Mouse (Mus musculus) ovary, postnatal 36 days (tissue): Measurements from ENCODE around the gene Eya2.
A peak's percentile ranks its signal among the peaks of the same experiment; 100 is the strongest.
"Not testable (repeated sequence)": the region's sequence is repeated elsewhere in the genome, so short reads cannot be mapped to it uniquely, and the experiment has no call there.

Source experiments
- DNase-seq: peaks from one replicate; pipeline ENCODE4 v3.0.0; 2022; ENCODE audit warnings: low spot score, mixed read lengths

The Eya2 gene

DNA sequence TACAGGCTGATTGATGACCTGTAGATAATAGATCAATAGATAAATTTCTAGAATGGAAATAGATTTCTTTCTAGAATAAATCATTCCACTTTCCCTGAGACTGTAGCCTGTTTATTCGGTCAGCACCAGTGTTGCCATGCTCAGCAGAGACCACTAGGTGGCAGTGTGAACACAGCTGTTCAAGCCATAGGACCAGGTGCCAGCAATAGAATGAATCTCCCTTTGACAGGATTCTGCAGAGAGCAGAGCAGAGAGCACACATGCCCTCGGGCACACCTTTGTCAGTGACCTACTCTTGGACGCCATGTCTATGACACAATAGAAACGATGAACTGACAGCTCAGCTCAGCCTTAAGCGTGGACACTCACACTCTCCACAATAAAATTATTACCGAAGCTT lies 184.1 kb downstream of the Eya2 start:
- peak; percentile 66 for DNase-seq

DNA sequence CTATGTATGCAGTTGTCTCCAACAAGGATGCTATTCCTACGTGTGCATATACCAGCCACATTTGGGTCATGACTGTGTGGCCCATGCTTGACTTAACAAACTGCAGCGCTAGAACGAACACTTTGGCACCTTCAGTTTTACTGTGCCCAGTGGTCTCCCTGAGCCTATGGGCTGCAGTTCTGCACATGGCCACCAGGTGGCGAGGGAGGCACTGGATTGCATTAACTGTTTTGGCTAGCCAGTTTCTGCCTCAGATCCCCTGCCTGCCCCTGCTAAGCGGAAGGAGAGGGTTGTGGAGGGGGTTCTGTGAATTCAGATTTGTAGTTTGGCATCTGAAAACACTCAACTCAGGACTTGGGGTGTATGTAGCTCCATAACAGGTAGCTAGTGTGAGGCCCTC lies 187.5 kb downstream of the Eya2 start:
- peak; percentile 76 for DNase-seq

DNA sequence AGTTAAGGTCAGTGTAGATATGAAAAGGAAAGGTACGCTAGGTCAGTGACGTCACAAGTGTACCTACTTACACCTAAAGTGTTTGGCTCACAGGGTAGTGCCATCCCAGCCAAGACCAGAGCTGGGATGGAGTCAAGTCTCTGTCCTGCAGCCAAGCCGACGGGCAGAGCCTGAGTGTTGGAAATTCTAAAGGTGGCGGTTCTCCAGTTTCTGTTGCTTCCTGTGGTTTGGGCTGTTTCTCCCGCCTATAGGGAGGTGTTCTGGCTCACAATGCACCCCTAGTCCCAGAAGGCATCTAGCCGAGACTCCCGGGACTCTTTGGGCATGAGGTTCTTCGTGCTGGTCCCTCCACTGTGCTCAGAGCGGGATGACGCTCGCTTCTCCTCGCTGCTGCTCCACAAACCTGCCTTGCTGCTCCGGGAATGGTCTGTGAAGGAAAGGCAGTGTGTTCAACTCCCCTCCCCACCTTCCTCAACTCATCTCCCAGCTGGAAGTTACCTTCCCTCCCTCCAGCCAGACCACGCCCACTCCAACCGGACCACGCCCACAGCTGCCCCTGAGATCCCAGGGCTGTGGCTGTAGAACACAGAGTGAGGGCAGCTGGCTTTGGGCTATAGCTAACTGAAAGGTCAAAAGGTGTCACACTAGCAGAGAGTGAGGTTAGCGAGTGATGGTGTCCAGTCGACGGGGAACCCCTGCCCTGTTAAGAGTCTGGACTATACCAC lies 190.6 kb downstream of the Eya2 start:
- DNase-seq, result no peak

DNA sequence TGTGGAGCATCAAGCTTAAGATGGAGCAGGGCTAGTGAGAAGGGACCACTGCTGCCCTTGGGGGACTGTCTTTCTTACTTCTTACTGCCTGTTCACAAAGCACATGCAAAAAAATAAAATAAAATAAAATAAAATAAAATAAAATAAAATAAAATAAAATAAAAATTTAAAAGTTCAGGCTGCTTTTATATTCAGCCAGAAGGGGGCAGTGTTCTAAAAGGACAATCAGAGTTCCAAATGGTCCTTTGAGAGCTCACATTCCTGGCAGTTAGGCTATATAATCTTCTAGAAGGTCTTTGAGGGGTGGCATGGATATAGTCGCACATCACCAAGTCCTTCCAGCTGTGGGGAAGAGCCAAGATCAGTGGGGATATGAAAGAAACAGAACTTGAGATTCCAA lies 191.6 kb downstream of the Eya2 start:
- no peak for DNase-seq

DNA sequence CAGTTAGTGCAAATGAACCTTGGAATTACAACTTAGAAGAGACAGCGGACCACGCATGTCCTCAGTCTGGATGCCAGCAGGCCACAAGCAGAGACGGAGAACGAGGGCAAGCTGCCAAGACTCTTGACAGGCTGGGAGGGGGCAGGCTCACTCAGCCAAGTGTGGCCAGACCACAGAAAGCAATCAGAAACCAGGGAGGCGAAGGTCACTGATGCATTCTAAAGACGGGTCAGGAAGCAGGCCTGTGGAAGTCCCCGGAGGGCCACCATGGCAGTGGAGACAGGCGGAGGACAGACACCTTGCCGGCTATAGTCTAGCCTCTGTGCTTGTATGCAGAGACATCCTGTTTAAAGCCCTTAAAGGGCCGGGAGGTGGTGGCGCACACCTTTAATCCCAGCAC lies 193.2 kb downstream of the Eya2 start:
- peak; percentile 80 for DNase-seq

DNA sequence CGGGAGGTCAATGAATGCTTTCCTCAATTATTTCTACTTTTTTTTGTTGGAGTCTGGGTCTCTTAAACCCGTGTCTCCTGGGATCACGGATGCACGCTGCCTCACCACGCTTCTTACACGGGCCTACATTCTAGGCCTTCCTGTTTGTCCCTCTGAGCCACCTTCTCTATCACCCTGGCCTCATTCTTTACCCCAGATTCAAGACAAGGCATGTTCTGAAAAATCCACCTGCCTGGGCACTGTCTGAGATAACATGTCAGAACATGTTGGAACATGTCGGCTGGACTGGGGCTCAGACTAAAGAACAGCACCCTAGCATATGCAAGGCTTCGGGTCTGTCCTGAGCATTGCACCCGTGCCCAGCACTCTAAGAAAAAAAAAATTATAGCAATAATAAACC lies 194.0 kb downstream of the Eya2 start:
- no peak for DNase-seq

DNA sequence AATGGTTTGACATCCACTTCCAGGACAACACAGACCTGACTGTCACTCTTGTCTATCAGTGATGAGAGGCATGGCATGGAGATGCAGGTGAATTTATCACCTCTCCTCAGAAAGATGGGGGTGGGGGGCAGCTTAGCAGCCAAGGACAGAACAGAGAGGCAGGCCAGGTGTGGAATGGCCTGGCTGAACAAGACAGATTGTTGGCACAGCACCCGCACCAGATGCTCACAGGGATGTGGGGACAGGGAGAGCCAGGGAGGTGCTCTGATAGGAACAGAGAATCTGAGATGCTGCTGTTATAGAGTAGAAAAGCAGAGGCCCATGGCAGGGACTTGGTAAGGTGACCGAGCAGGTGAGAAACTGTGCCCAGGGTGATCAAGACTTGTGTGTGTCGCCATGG lies 194.8 kb downstream of the Eya2 start:
- no peak for DNase-seq

DNA sequence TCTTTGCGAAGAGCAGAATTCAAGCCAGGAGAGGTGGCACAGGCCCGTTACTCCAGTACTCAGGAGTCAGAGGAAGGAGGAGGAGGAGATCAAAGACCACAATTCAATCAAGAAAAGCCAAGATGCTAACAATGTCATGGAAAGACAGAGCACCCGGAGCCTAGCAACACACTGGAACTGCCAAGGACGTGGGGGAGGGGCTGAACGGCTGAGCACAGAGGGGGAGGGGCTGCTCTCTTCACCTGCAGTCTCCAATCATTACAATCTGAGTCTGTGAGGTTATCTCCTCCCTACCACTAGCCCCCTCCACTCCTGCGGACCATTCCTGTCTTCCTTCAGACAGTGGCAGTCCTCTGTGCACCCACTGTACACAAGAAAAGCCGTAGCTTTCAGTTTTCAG lies 196.2 kb downstream of the Eya2 start:
- DNase-seq, result peak; percentile 32

DNA sequence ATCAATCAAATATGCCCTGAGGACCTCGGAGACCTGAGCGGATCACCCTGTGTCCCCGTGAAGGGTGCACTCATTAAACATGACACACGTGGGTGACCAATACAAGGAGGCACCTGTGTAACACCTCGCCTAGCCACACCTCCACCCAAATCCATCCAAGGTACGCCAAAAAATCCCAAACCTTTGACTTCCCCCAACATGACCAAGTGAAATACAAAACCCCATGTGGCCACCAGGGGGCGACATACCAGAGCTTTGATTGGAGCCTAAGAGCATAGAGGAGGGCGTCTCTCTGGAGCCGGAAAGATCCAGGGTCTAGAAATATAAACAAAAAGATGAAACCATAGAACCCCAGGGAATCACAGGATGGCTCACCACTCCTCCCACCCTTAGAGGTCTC lies 196.8 kb downstream of the Eya2 start:
- DNase-seq, result peak; percentile 50

DNA sequence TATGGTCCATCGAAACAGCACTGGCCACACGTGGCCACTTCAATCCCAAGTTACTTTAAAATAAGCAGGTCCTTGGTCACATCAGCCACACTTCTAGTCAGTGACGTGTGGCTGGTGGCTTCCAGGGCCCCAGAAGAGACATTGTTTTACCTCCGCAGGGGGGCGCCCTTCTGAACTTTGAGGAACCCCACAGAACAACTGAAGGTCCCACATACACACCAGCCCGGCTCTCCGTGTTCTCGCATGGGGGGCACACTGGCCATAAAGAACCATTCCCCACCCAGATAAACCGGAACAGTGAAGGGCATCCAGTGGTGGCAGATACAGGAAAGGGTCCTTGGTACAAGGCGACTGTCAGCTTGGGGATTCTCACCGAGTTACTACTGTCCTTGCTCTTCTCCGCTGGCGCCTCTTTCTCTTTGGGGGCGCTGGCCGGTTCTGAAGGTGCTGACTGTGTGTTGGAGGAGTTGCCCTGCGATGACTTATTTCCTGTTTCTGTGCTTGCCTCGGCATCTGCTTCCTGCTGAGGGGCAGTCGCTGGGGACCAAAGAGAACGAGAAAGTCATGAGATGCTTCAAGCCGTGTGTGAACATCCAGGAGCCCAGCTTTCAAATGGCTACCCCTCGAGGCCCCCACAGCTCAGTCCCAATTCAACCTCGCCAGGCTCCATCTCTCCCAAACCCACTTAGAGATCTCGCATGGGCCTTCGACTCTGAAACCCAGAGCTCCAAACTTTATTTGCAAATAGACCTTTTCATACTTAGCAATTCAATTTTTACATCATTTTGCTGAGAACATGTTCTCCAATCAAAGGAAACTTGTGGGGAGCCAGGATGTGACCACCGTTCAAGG lies 197.8 kb downstream of the Eya2 start:
- no peak for DNase-seq

DNA sequence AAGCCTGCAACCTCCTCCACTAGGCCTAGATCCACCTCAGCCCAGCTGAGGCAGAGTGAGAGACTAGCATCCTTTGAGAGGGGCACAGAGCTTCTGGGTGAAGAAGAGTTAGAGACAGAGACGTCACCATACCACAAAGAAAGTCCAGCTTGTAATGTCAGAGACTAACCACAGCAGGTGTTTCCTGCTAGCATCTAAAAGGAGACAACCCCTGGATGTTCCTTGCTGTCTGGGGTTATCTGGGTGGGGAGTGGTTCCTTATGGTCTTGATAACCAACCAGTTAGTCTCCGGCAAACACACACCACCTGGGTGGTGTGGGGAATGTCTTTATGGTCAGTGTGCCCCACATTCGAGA lies 198.4 kb downstream of the Eya2 start:
- no peak for DNase-seq

DNA sequence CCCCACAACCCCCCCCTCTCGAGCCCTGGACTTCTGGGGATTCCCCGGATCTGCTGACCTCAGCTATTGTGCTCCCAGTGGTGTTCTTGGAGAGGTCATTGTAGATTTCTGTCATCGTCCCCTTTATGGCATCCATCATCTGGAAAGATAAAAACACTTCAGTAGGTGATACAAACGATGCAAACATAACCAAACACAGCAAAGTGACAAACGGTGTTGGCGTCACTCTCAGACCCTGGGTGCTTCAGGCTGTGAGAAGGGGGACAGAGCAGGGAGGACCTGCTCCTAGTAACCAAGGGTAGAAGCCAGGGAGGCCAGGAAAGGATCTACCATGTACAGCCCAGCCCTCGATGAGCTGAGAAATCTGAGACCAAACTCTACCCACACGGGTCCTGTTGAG lies 203.0 kb downstream of the Eya2 start:
- no peak for DNase-seq

DNA sequence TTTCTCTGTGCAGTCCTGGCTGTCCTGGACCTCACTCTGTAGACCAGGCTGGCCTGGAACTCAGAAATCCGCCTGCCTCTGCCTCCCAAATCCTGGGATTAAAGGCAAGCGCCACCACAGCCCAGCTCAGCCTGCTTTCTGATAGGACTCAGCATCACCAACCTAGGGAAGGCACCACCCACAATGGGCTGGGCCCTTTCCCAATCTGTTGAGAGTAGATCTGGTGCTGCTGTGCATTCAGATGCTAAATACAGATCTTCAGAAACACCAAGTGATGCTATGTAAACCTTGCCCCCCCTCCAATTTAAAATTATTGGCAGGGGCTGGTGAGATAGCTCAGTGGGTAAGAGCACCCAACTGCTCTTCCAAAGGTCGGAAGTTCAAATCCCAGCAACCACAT lies 205.3 kb downstream of the Eya2 start:
- not testable (repeated sequence) for DNase-seq

DNA sequence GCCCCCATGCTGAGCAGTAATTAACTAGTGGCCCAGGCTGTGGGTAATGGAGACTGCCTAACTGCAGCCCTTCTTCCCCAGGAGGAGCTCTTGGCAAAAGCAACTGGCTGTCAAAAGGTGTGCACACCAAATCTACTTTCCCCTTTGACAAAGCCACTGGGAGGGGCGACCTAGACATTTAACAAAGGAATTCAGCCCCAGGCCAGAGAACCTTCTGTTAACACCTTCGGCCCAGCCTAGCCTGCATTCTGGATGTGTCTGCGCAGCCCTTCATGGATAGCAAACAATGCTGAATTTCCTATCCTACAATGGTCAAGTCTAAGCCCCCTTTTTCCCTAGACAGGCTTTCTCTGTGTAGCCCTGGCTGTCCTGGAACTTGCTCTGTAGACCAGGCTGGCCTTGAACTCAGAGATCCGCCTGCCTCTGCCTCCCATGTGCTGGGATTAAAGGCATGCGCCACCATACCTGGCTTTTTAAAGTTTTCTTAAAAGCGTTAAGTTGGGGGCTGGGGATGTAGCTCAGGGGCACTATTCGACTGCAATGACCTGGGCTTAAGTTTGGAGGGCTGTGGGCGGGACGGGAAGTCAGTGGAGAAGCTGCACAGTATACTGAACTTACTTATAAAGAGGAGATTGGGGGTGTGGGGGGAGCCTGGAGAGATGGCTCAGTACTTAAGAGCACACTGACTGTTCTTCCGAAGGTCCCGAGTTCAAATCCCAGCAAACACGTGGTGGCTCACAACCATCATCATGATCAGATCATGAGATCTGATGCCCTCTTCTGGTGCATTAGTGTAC lies 213.5 kb downstream of the Eya2 start:
- DNase-seq, result no peak

DNA sequence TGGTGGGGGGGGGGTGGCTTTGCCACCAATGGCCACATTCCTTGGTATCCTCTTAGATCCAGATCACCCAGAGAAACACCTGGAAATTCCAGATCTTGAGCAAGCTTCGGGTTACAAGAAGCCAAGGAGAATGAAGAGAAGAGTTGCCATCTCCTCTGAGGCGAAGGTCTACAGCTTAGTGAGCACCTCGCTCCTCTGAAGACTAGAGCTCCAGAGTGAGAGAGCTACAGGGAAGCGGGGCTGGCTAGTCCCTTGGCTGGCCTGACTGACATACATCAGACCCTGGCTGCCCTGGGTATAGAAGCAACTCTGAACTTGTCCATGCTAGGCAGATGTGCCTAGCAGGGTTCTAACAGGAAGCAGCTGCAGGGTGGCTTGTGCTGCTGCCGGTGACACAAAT lies 214.3 kb downstream of the Eya2 start:
- no peak for DNase-seq

DNA sequence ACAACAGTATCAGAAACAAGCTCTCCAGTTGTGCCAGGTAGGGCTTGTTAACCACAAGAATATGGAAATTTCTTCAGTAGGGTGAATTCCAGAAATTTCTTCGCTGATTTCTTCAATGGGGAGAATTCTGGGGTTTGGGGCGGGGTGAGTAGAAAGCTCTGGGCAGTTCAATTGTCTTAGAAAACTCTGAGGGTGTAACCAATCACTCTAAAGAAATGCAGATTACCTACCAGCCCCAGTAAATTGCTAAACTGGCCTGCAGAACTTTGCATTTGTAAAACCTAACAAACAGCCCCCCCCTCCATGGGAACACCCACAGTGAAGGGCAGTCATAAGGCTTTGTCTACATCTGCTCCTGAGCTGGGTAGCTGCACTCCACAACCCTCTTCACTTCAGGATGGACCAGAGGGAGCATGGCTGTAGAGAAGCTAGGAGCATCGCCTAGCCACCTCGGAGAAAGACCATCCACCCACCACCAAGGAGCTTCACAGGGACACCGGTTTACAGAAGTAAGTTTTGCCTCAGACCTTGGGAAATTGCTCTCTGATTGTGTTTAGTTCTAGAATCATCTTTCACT lies 215.2 kb downstream of the Eya2 start:
- DNase-seq, result no peak

DNA sequence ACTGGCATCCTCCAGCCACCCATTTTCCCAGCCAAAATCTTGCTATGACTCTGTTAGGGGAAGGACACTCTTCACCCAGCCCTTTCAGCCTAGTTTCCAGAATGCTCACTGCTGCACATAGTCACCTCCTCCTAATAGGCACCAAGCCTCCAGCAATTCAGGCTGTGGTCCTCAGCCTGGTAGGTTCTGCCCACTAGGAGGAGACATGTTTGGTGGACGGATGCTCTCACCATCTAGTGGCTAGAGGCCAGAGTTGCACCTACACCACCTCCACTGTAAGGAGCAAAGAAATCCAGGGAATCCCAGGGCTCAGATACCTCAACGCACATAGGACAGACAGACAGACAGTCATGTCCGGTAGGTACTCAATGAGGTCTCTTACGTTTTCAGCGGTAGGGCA lies 216.7 kb downstream of the Eya2 start:
- DNase-seq, result peak; percentile 50

DNA sequence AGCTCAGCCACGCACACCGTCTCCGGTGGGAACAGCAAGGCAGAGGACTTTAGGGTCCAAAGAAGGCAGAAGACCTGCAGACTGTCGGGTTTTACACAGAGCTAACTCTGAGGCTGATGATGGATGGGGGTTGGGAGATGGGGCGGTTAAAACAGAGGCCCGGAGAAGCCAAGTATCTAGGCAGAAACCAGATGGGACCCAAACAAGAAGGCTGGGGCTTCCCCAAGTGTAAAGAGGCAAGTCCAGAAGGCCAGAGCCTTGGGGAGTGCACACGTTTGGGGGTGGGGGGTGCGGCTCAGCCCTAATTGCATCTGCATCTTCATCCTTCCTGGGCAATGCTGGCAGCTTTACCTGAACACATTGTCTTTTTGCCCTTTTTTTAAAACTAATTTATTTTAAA lies 218.1 kb downstream of the Eya2 start:
- DNase-seq, result no peak

DNA sequence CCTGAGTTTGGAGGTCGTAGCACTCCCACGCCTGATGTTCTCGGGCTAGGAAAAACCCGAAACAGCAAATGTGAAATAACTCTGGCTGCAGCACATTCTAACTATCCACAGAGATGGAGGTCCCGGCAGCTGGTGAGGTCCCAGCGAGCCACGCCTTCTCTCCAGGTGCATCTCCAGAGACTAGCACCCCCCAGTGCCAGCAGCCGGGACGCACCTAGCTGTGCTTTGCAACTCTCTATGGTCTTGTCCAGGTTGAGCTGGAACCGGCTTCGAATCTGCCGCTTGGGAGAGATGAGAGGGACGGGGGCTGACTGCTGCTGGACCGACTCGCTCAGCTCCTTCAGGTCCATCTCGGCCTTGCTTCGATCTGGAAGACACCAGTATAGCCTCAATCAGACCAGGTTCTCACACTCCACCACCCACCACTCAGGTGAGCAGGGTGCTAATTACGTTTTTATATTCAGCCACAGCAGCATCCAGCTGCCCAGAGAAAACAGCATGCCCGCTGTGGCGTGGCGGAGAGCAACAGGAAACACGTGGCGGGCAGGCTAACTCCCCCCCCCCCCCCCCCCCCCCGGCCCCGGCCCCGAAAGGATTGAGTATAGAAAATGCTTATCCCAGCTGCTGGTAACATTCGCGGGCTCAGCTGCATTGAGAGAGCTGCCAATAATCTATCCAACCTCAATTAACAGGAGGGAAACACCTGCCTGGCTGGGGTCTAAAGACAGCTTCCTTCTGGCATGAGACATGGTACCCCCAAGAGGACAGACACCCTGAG lies 220.5 kb downstream of the Eya2 start:
- no peak for DNase-seq

DNA sequence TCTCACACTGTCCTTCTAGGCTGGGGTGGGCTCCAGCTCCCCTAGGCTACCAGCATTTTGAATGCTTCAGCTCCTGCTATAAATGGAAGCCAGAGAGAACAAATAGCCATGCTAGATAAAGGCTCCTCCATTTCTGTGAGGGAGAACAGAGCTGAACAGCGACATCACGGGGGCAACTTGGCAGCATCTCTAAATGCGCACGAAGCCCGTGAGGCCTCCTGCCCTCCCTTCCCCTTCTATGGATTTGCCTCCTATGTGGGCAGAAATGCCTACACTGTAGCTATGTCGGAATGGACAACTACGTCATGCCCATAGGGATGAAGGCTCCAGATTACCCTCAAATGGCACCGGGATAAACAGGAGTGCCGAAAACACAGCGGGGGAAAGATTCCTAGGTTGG lies 222.6 kb downstream of the Eya2 start:
- DNase-seq, result no peak

DNA sequence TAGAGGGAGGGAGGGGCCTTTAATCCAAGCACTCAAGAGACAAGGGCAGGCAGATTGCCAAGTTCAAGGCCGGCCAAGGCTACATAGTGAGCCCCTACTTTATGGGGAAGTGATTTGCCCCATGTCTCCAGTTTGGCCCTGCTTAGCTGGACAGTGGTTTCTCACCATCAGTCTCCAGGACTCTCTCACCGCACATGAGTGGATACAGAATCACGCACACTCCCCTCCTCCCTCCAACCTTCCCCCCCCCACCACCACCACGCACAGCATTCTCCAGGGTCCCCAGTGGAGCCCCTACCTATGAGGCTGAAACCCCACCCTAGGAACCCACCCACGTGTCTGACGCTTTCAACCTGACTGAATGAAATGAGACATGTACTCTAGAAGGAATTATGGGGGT lies 223.7 kb downstream of the Eya2 start:
- DNase-seq, result no peak
